Mouse (Mus musculus): Measurements from ENCODE around the gene Dhx32. TPM values are rescaled to one million over a fixed set of nuclear protein-coding genes. Genes with fewer than 3 reads are reported as not detected.

Dhx32 gene
- polyA plus RNA-seq, 1 experiment from 2014 or later, result 9.6 TPM

GRCm38 (mm10) chr7:133762696-133763095, 19.8 kb downstream of the Dhx32 start:
- ATAC-seq (ENCODE audit: low read depth), result no peak
- Histone ChIP-seq H3K9ac (ENCODE audit: low read depth, low read length) (no peak overlapping the region), H3K4me2 (ENCODE audit: low read depth, low read length) (no peak overlapping the region), H3K4me1 (ENCODE audit: control insufficient read depth, low read depth, low read length) (no peaks in the 10 kb centered on the region; the same call in 1 of the 2 replicates), H3K4me3 (ENCODE audit: low read depth, low read length) (no peak overlapping the region), H3K9me3 (replicated peaks; ENCODE audit: control insufficient read depth, low read length) (no peaks in the 10 kb centered on the region; the same call in 1 of the 2 replicates), H3K36me3 (ENCODE audit: control insufficient read depth, insufficient read depth) (no peaks in the 10 kb centered on the region), H3K27me3 (ENCODE audit: control insufficient read depth, insufficient read depth, low read depth, low read length) (no peaks in the 10 kb centered on the region), H3K27ac (ENCODE audit: low read length) (no peak overlapping the region)
- 70% methylated on average over 6 of the region's 6 CpGs for WGBS (ENCODE audit: insufficient replicate concordance)

- Histone ChIP-seq H3K4me1 (ENCODE audit: control insufficient read depth, low read depth, low read length) (no peaks in the 10 kb centered on the region; the same call in 1 of the 2 replicates), H3K9ac (ENCODE audit: low read depth, low read length) (no peak overlapping the region), H3K4me3 (ENCODE audit: low read depth, low read length) (no peak overlapping the region), H3K4me2 (ENCODE audit: low read depth, low read length) (no peak overlapping the region), H3K27ac (ENCODE audit: low read length) (no peak overlapping the region), H3K36me3 (ENCODE audit: control insufficient read depth, insufficient read depth) (no peaks in the 10 kb centered on the region), H3K27me3 (ENCODE audit: control insufficient read depth, insufficient read depth, low read depth, low read length) (no peaks in the 10 kb centered on the region), H3K9me3 (replicated peaks; ENCODE audit: control insufficient read depth, low read length) (no peaks in the 10 kb centered on the region; the same call in 1 of the 2 replicates)
- WGBS (ENCODE audit: insufficient replicate concordance), result 59% methylated on average over 27 of the region's 27 CpGs
- no peak for ATAC-seq (ENCODE audit: low read depth)
Measured at GRCm38 (mm10) chr7:133759611-133760353, 22.7 kb downstream of the Dhx32 start.

- Histone ChIP-seq H3K4me1 (ENCODE audit: control insufficient read depth, low read depth, low read length) (no peaks in the 10 kb centered on the region; the same call in 1 of the 2 replicates), H3K27me3 (ENCODE audit: control insufficient read depth, insufficient read depth, low read depth, low read length) (no peaks in the 10 kb centered on the region), H3K9ac (ENCODE audit: low read depth, low read length) (no peak overlapping the region), H3K4me3 (ENCODE audit: low read depth, low read length) (no peak overlapping the region), H3K9me3 (replicated peaks; ENCODE audit: control insufficient read depth, low read length) (no peaks in the 10 kb centered on the region; the same call in 1 of the 2 replicates), H3K36me3 (ENCODE audit: control insufficient read depth, insufficient read depth) (no peaks in the 10 kb centered on the region), H3K4me2 (ENCODE audit: low read depth, low read length) (no peak overlapping the region), H3K27ac (ENCODE audit: low read length) (no peak overlapping the region)
- no peak for ATAC-seq (ENCODE audit: low read depth)
- WGBS (ENCODE audit: insufficient replicate concordance), result 71% methylated on average over 5 of the region's 5 CpGs
Measured at GRCm38 (mm10) chr7:133758716-133759115, 23.8 kb downstream of the Dhx32 start.

- Histone ChIP-seq H3K9me3 (replicated peaks; ENCODE audit: control insufficient read depth, low read length) (no peaks in the 10 kb centered on the region; the same call in 1 of the 2 replicates), H3K4me3 (ENCODE audit: low read depth, low read length) (no peak overlapping the region), H3K4me1 (ENCODE audit: control insufficient read depth, low read depth, low read length) (no peaks in the 10 kb centered on the region; the same call in 1 of the 2 replicates), H3K9ac (ENCODE audit: low read depth, low read length) (no peak overlapping the region), H3K27ac (ENCODE audit: low read length) (no peak overlapping the region), H3K27me3 (ENCODE audit: control insufficient read depth, insufficient read depth, low read depth, low read length) (no peaks in the 10 kb centered on the region), H3K36me3 (ENCODE audit: control insufficient read depth, insufficient read depth) (no peaks in the 10 kb centered on the region), H3K4me2 (ENCODE audit: low read depth, low read length) (no peak overlapping the region)
- WGBS (ENCODE audit: insufficient replicate concordance), result 61% methylated on average over 5 of the region's 5 CpGs
- no peak for ATAC-seq (ENCODE audit: low read depth)
Measured at GRCm38 (mm10) chr7:133757961-133758455, 24.5 kb downstream of the Dhx32 start.

- Histone ChIP-seq H3K4me3 (ENCODE audit: low read depth, low read length) (no peak overlapping the region), H3K27ac (ENCODE audit: low read length) (no peak overlapping the region), H3K27me3 (ENCODE audit: control insufficient read depth, insufficient read depth, low read depth, low read length) (no peaks in the 10 kb centered on the region), H3K4me1 (ENCODE audit: control insufficient read depth, low read depth, low read length) (no peaks in the 10 kb centered on the region), H3K9ac (ENCODE audit: low read depth, low read length) (no peak overlapping the region), H3K9me3 (replicated peaks; ENCODE audit: control insufficient read depth, low read length) (no peaks in the 10 kb centered on the region), H3K36me3 (ENCODE audit: control insufficient read depth, insufficient read depth) (no peaks in the 10 kb centered on the region), H3K4me2 (ENCODE audit: low read depth, low read length) (no peak overlapping the region)
- 68% methylated on average over 5 of the region's 5 CpGs for WGBS (ENCODE audit: insufficient replicate concordance)
- ATAC-seq (ENCODE audit: low read depth), result no peak
Measured at GRCm38 (mm10) chr7:133751163-133751562, 31.4 kb downstream of the Dhx32 start.

GRCm38 (mm10) chr7:133750666-133751065, 31.9 kb downstream of the Dhx32 start:
- H3K4me3 ChIP-seq (ENCODE audit: low read depth, low read length), result no peak overlapping the region
- H3K27ac ChIP-seq (ENCODE audit: low read length), result no peak overlapping the region
- H3K9me3 ChIP-seq (replicated peaks; ENCODE audit: control insufficient read depth, low read length), result no peaks in the 10 kb centered on the region
- H3K9ac ChIP-seq (ENCODE audit: low read depth, low read length), result no peak overlapping the region
- 57% methylated on average over 5 of the region's 5 CpGs for WGBS (ENCODE audit: insufficient replicate concordance)
- ATAC-seq (ENCODE audit: low read depth), result peak; percentile 45; the same call in 1 of the 2 replicates
- H3K4me2 ChIP-seq (ENCODE audit: low read depth, low read length), result no peak overlapping the region
- no peaks in the 10 kb centered on the region for H3K4me1 ChIP-seq (ENCODE audit: control insufficient read depth, low read depth, low read length)
- H3K27me3 ChIP-seq (ENCODE audit: control insufficient read depth, insufficient read depth, low read depth, low read length), result no peaks in the 10 kb centered on the region
- H3K36me3 ChIP-seq (ENCODE audit: control insufficient read depth, insufficient read depth), result no peaks in the 10 kb centered on the region

GRCm38 (mm10) chr7:133748753-133749152, 33.8 kb downstream of the Dhx32 start:
- no peaks in the 10 kb centered on the region for H3K27me3 ChIP-seq (ENCODE audit: control insufficient read depth, insufficient read depth, low read depth, low read length)
- H3K4me3 ChIP-seq (ENCODE audit: low read depth, low read length), result no peak overlapping the region
- 80% methylated on average over 14 of the region's 14 CpGs for WGBS (ENCODE audit: insufficient replicate concordance)
- H3K9ac ChIP-seq (ENCODE audit: low read depth, low read length), result no peak overlapping the region
- no peaks in the 10 kb centered on the region for H3K9me3 ChIP-seq (replicated peaks; ENCODE audit: control insufficient read depth, low read length)
- H3K36me3 ChIP-seq (ENCODE audit: control insufficient read depth, insufficient read depth), result no peaks in the 10 kb centered on the region
- H3K27ac ChIP-seq (ENCODE audit: low read length), result no peak overlapping the region
- no peak overlapping the region for H3K4me2 ChIP-seq (ENCODE audit: low read depth, low read length)
- ATAC-seq (ENCODE audit: low read depth), result no peak
- no peaks in the 10 kb centered on the region for H3K4me1 ChIP-seq (ENCODE audit: control insufficient read depth, low read depth, low read length)

GRCm38 (mm10) chr7:133747372-133747771, 35.2 kb downstream of the Dhx32 start:
- H3K4me2 ChIP-seq (ENCODE audit: low read depth, low read length), result no peak overlapping the region
- H3K27ac ChIP-seq (ENCODE audit: low read length), result no peak overlapping the region
- no peaks in the 10 kb centered on the region for H3K4me1 ChIP-seq (ENCODE audit: control insufficient read depth, low read depth, low read length)
- H3K27me3 ChIP-seq (ENCODE audit: control insufficient read depth, insufficient read depth, low read depth, low read length), result no peaks in the 10 kb centered on the region
- no peaks in the 10 kb centered on the region for H3K36me3 ChIP-seq (ENCODE audit: control insufficient read depth, insufficient read depth)
- H3K4me3 ChIP-seq (ENCODE audit: low read depth, low read length), result no peak overlapping the region
- no peaks in the 10 kb centered on the region for H3K9me3 ChIP-seq (replicated peaks; ENCODE audit: control insufficient read depth, low read length)
- no peak overlapping the region for H3K9ac ChIP-seq (ENCODE audit: low read depth, low read length)
- WGBS (ENCODE audit: insufficient replicate concordance), result 74% methylated on average over 8 of the region's 8 CpGs
- no peak for ATAC-seq (ENCODE audit: low read depth)

GRCm38 (mm10) chr7:133744701-133745100, 37.8 kb downstream of the Dhx32 start:
- Histone ChIP-seq H3K9ac (ENCODE audit: low read depth, low read length) (no peak overlapping the region), H3K36me3 (ENCODE audit: control insufficient read depth, insufficient read depth) (no peaks in the 10 kb centered on the region), H3K27ac (ENCODE audit: low read length) (no peak overlapping the region), H3K4me1 (ENCODE audit: control insufficient read depth, low read depth, low read length) (no peaks in the 10 kb centered on the region), H3K9me3 (replicated peaks; ENCODE audit: control insufficient read depth, low read length) (no peaks in the 10 kb centered on the region), H3K27me3 (ENCODE audit: control insufficient read depth, insufficient read depth, low read depth, low read length) (no peaks in the 10 kb centered on the region), H3K4me2 (ENCODE audit: low read depth, low read length) (no peak overlapping the region), H3K4me3 (ENCODE audit: low read depth, low read length) (no peak overlapping the region)
- no peak for ATAC-seq (ENCODE audit: low read depth)
- 47% methylated on average over 4 of the region's 4 CpGs for WGBS (ENCODE audit: insufficient replicate concordance)

Data from liver, embryonic 16.5 days (tissue).